Mouse (Mus musculus) spleen, adult 2 months (tissue): ENCODE data around the gene Clcn3.

Experiments
- CTCF ChIP-seq: fragments of 200-500 bp; IDR thresholded peaks from 2 replicates; pipeline ENCODE4 v1.5.1; 2011; ENCODE audit warnings: mild to moderate bottlenecking, inconsistent platforms; ENCODE audit not compliant: insufficient read depth, insufficient read length, insufficient replicate concordance; ENCODE audit errors: extremely low read depth
- POLR2A ChIP-seq: fragments of 200-500 bp; IDR thresholded peaks from 2 replicates; pipeline ENCODE4 v1.6.1; 2011; ENCODE audit warnings: low read depth, low read length, inconsistent platforms

- TF ChIP-seq CTCF (no peak), POLR2A (no peak)
Measured at GRCm38 (mm10) chr8:60867468-60868115, 115.5 kb downstream of the Clcn3 start.
